Mouse (Mus musculus) thymus, adult 2 months (tissue): Measurements from ENCODE around the gene Parp16. TPM values are rescaled to one million over a fixed set of nuclear protein-coding genes. Genes with fewer than 3 reads are reported as not detected.

Source experiments
- DNase-seq: peaks from one replicate; pipeline ENCODE4 v3.0.0; 2021
- H3K27ac ChIP-seq: fragments of 200-500 bp; 2 replicates; pipeline ENCODE4 v1.5.1; 2012; ENCODE audit warnings: low read length, control low read depth; ENCODE audit not compliant: control insufficient read depth, insufficient read depth
- H3K27me3 ChIP-seq: fragments of 200-500 bp; 2 replicates; pipeline ENCODE4 v1.6.1; 2012; ENCODE audit warnings: mild to moderate bottlenecking, low read length, moderate library complexity, mixed read lengths; ENCODE audit not compliant: control insufficient read depth, insufficient read depth
- H3K36me3 ChIP-seq: fragments of 200-500 bp; 2 replicates; pipeline ENCODE4 v1.6.1; 2012; ENCODE audit warnings: mild to moderate bottlenecking, low read length, moderate library complexity; ENCODE audit not compliant: control insufficient read depth, insufficient read depth
- H3K4me1 ChIP-seq: fragments of 200-500 bp; replicated peaks from 2 replicates; pipeline ENCODE4 v1.6.1; 2012; ENCODE audit warnings: low read length; ENCODE audit not compliant: control insufficient read depth, insufficient read depth
- H3K4me3 ChIP-seq: fragments of 200-500 bp; 2 replicates; pipeline ENCODE4 v1.5.1; 2012; ENCODE audit warnings: mild to moderate bottlenecking, low read length, control low read depth, moderate library complexity; ENCODE audit not compliant: control insufficient read depth, insufficient read depth
- CTCF ChIP-seq: fragments of 200-500 bp; IDR thresholded peaks from 2 replicates; pipeline ENCODE4 v1.5.1; 2012; ENCODE audit warnings: mild to moderate bottlenecking, control low read depth, low read length, moderate library complexity, borderline replicate concordance; ENCODE audit not compliant: control insufficient read depth, poor library complexity, insufficient read depth; ENCODE audit errors: extremely low read depth
- POLR2A ChIP-seq: fragments of 200-500 bp; IDR thresholded peaks from 2 replicates; pipeline ENCODE4 v1.6.1; 2012; ENCODE audit warnings: mild to moderate bottlenecking, low read length, control low read depth, moderate library complexity; ENCODE audit not compliant: control insufficient read depth, poor library complexity, insufficient read depth; ENCODE audit errors: extremely low read depth
- WGBS: fragments of 180-500 bp; shearing (Covaris S2); methylation state at CpG from one replicate; pipeline ENCODE4 v1.1.7; 2018; 5-methylcytosine and 5-hydroxymethylcytosine counted together
- polyA plus RNA-seq: library from polyadenylated mRNA; depleted of rRNA; stranded (reverse); fragments of >200 nt; gene quantifications from 2 replicates; pipeline ENCODE4 v1.2.3, GENCODE M21; 2012

Parp16 gene
- polyA plus RNA-seq, 1 experiment, result 9.3 TPM

DNA sequence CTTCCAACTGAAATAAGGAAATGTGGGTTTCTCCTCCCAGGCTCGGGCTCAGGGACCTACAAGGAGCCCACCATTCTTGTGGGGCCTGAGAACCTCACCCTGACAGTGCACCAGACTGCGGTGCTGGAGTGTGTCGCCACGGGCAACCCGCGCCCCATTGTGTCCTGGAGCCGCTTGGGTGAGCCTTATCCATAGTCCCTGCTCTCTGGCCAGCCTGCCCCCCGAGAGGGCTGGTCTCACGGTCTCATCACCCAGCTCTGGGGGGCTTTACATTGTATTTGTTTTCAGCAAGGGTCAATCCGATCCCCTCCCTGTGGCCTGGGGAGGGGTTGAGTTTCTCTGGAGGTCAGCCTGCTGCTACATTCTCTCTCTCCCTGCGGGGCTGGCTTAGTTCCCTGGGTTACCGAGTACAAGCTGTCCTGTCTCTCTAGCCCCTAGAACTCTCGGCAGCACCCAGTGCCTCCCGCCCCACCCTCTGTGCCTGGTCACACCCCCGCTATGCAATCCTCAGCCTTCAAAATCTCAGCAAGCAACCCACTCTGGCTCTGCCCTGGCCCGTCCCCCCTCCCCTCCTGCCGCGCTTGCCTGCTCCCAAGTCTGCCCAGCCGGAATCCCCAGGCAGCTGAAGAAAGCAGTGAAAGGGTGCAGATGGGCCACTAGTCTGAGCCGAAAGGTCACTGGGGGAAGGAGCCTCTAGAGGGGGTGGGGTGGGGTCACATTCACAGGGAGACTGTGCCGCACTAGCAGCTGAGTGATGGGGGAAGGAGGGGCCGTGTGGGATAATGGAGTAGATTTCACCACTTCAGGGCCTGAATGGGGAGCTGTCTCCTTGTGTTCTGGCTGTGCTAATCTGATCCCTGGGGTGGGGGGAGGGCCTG lies 16.6 kb upstream of the Parp16 start:
- WGBS, result 84% methylated on average over 22 of the region's 22 CpGs
- Histone ChIP-seq H3K36me3 (no peaks in the 10 kb centered on the region), H3K4me1 (0 out of 2 replicates have a peak, but pooled peaks cover 4% of the 10 kb centered on the region), H3K27me3 (no peaks in the 10 kb centered on the region), H3K27ac (no peak overlapping the region), H3K4me3 (no peak overlapping the region)
- no peak for DNase-seq
- no peak for TF ChIP-seq CTCF
- no peak for TF ChIP-seq POLR2A

DNA sequence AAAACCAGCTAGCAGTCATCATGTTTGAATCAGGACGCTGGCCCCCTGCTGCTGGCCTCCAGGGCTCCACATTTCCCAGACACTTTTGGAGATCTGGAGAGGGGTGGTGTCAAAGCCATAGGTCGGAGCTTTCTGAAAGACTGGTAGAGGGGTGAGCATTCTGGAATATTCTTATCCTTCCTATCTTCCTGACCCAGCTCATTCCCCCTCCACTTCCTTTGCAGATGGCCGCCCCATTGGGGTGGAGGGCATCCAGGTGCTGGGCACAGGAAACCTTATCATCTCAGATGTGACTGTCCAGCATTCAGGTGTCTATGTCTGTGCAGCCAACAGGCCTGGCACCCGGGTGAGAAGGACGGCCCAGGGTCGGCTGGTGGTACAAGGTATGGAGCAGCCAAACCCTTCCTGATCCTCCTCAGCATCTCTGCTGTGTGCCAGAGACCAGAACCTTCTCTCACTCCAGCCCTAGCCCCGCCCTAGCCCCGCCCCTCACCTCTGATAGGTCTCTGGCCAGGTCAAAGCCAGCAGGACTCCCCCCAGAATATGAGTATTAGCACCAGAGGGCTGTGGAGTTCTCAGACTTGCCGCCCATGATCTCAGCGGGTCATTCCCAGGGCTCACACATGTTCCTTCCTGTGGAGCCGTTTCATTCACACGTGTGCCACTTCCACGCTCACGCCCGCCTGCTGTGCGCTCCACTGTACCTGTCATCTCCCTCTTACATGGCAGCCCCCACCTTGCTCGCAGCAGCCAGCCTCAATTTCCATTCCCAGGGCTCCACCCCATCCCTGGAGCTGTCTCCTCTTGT lies 15.1 kb upstream of the Parp16 start:
- Histone ChIP-seq H3K4me3 (no peak overlapping the region), H3K27me3 (no peaks in the 10 kb centered on the region), H3K27ac (no peak overlapping the region), H3K4me1 (0 out of 2 replicates have a peak, but pooled peaks cover 4% of the 10 kb centered on the region), H3K36me3 (no peaks in the 10 kb centered on the region)
- DNase-seq, result no peak
- 41% methylated on average over 17 of the region's 17 CpGs for WGBS
- TF ChIP-seq CTCF (no peak), POLR2A (no peak)

DNA sequence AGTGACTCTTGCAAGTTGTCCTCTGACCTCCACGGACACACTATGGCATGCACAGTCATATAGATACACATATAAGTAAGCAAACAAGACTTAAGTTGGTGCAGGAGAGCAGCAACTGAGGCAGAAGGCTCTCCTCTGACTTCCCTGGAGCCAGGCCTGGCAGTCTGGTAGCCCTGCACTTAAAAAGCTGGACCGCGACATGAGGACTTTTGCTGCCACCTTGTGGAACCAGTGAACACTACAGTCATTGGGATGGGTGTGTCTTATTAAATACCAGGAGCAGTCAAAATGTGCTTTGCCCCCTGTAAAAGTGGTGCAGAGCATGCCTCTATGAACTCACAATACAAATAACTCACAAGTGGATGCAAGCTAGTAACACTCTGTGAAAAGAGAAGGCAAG lies 6.6 kb upstream of the Parp16 start:
- peak; percentile 72 for DNase-seq
- WGBS, result 20% methylated on average over 3 of the region's 3 CpGs

DNA sequence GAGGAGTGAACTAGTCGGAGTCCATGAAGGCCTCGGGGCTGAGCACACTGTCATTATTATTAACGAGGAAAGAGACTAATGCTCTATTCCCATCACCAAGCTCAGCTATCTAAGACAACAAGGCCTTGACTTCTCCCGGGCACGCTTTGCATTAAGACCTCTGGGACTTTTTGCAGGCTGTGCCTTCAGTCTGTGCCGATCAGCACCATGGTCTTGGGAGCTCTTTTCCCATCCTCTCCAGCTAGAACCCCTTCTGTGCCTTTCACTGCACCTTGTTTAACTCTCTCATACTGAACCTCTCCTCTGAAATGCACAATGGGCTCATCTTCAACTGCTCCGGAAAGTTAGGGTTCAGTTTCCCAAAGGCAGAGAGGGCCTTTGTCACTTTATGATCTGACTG lies 4.8 kb upstream of the Parp16 start:
- DNase-seq, result no peak
- WGBS, result 96% methylated on average over 7 of the region's 7 CpGs
- Histone ChIP-seq H3K4me3 (no peak overlapping the region), H3K27me3 (no peaks in the 10 kb centered on the region), H3K27ac (no peak overlapping the region), H3K4me1 (peaks cover 15% of the 10 kb centered on the region), H3K36me3 (no peaks in the 10 kb centered on the region)
- no peak for TF ChIP-seq CTCF
- no peak for TF ChIP-seq POLR2A

More for the DNA sequence above, 6.6 kb upstream of the Parp16 start:
- TF ChIP-seq CTCF (peak; percentile 52; the same call in 1 of the 2 replicates), POLR2A (no peak)
- Histone ChIP-seq H3K27me3 (no peaks in the 10 kb centered on the region), H3K27ac (no peak overlapping the region), H3K4me1 (peaks cover 9% of the 10 kb centered on the region), H3K4me3 (no peak overlapping the region), H3K36me3 (no peaks in the 10 kb centered on the region)

DNA sequence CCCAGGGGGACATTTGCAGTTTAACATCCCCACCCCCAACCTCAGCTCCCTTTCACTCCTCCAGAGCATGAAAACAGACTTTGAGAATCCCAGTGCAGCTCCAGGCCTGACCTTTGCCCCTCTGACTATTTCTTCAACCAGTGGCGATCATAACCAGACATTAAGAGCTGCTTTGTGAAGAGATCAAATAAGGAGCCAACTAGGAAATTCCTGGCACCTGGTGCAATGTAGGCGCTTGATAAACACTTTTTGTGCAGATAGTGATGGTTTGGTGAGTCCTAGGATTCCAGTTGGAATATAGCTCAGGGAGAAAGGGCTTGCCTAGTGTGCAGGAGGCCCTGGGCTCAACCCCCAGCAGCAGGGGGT lies 3.8 kb upstream of the Parp16 start:
- TF ChIP-seq CTCF, result no peak
- TF ChIP-seq POLR2A, result no peak
- Histone ChIP-seq H3K27me3 (no peaks in the 10 kb centered on the region), H3K36me3 (no peaks in the 10 kb centered on the region), H3K27ac (no peak overlapping the region), H3K4me1 (peaks cover 19% of the 10 kb centered on the region), H3K4me3 (no peak overlapping the region)
- DNase-seq, result no peak
- 95% methylated on average over 2 of the region's 2 CpGs for WGBS

DNA sequence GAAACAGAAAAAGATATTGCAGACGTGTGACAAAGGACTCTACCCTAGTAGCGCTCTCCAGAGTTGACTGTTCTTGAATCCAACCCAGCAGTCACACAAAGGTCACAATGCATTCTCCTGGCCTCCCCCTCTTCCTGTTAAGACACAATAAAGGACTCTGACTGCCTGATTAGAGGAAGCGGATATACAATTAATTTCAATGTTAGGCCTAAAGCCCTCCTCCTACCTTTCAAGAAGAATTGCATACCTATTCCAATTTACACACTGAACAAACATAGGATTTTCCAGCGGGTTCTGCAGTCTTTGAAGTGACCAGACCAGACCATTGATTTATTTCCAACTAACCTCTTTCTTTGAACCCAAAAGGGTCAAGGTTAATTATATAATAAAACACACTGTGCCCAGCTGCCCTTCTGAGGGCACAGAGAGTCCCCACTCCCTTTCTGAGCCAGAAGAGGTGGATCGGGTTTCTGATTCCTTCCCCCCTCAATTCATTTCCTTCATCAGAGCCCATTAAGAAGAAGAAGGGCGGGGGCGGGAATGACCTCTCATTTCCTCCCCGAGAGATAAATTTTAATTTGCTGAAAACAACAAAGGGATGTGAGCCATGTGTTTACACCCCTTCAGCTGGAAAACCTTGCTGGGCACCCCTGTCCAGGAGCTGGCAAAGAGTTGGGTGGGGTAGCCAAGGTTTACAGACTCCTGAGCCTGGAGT lies 3.2 kb upstream of the Parp16 start:
- no peaks in the 10 kb centered on the region for H3K27me3 ChIP-seq
- no peak for TF ChIP-seq CTCF
- TF ChIP-seq POLR2A, result no peak
- H3K36me3 ChIP-seq, result no peaks in the 10 kb centered on the region
- no peak overlapping the region for H3K27ac ChIP-seq
- WGBS, result 86% methylated on average over 8 of the region's 8 CpGs
- H3K4me1 ChIP-seq, result peaks cover 17% of the 10 kb centered on the region
- no peak overlapping the region for H3K4me3 ChIP-seq
- no peak for DNase-seq

DNA sequence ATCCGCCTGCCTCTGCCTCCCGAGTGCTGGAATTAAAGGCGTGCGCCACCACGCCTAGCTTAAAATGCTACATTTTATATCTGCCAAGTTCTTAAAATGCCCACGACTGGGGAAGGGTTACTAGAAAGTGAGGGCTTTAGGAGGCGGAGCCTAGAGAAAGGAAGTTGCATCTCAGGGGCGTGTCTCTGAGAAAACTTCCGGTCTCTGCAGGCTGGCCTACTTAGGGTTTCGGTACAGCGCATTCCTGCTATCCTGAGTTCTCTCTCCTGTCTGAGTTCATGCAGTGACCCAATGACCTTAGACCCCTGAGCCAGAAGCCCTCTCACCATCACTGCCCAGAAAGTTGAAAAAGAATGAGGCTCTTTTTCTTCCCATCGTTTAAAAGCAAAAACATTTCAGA lies 1.9 kb upstream of the Parp16 start:
- WGBS, result 78% methylated on average over 12 of the region's 12 CpGs
- no peak for DNase-seq
- no peaks in the 10 kb centered on the region for H3K27me3 ChIP-seq
- TF ChIP-seq POLR2A (no peak), CTCF (no peak)
- H3K27ac ChIP-seq, result no peak overlapping the region
- H3K4me1 ChIP-seq, result peaks cover 17% of the 10 kb centered on the region
- no peak overlapping the region for H3K4me3 ChIP-seq
- H3K36me3 ChIP-seq, result no peaks in the 10 kb centered on the region
